Mouse (Mus musculus) hindbrain, postnatal 0 days (tissue): ENCODE results near the gene Anapc11. TPM values are rescaled to one million over a fixed set of nuclear protein-coding genes. Genes with fewer than 3 reads are reported as not detected.
A peak's percentile ranks its signal among the peaks of the same experiment; 100 is the strongest.
"Not testable (repeated sequence)": the region's sequence is repeated elsewhere in the genome, so short reads cannot be mapped to it uniquely, and the experiment has no call there.

Experiments
- ATAC-seq: fragments of 200-750 bp; cut with Nextera tagmentation; 2 replicates; pipeline ENCODE4 v1.8.0; 2017; ENCODE audit warnings: mild to moderate bottlenecking, moderate TSS enrichment, moderate library complexity
- DNase-seq: peaks from one replicate; pipeline ENCODE4 v3.0.0-alpha.2; 2015; ENCODE audit warnings: low spot score
- H3K27ac ChIP-seq: fragments of 300-500 bp; sonication (generic); 2 replicates; pipeline ENCODE4 v1.5.1; 2014; ENCODE audit warnings: mild to moderate bottlenecking
- H3K27me3 ChIP-seq: fragments of 300-500 bp; sonication (generic); 2 replicates; pipeline ENCODE4 v1.6.1; 2014; ENCODE audit warnings: low read length, mixed read lengths; ENCODE audit not compliant: insufficient read depth
- H3K36me3 ChIP-seq: fragments of 300-500 bp; sonication (generic); 2 replicates; pipeline ENCODE4 v1.6.1; 2014; ENCODE audit warnings: low read length, mixed read lengths; ENCODE audit not compliant: insufficient read depth
- H3K4me1 ChIP-seq: fragments of 300-500 bp; sonication (generic); 2 replicates; pipeline ENCODE4 v1.6.1; 2014; ENCODE audit warnings: antibody characterized with exemption, low read length, mixed read lengths; ENCODE audit not compliant: insufficient read depth
- H3K4me2 ChIP-seq: fragments of 300-500 bp; sonication (generic); 2 replicates; pipeline ENCODE4 v1.6.1; 2014; ENCODE audit warnings: low read depth, mild to moderate bottlenecking, low read length, moderate library complexity, mixed read lengths
- H3K4me3 ChIP-seq: fragments of 300-500 bp; sonication (generic); 2 replicates; pipeline ENCODE4 v1.5.1; 2014; ENCODE audit warnings: low read length
- H3K9ac ChIP-seq: fragments of 300-500 bp; sonication (generic); replicated peaks from 2 replicates; pipeline ENCODE4 v1.6.1; 2014; ENCODE audit warnings: mild to moderate bottlenecking, low read length, moderate library complexity, mixed read lengths
- H3K9me3 ChIP-seq: fragments of 300-500 bp; sonication (generic); 2 replicates; pipeline ENCODE4 v1.6.1; 2016; ENCODE audit warnings: low read length, mixed read lengths
- CTCF ChIP-seq: IDR thresholded peaks from 2 replicates; pipeline ENCODE4 v1.5.1; 2016; ENCODE audit warnings: antibody characterized with exemption, control low read depth, low read depth
- WGBS: fragments of 180-500 bp; shearing (Covaris S2); extraction: QIAGEN DNeasy Blood & Tissue Kit; methylation state at CpG from one replicate; pipeline ENCODE4 v1.1.7; 2014; 5-methylcytosine and 5-hydroxymethylcytosine counted together
- polyA plus RNA-seq: library from polyadenylated mRNA; unstranded; fragments of >200 nt; fragmentation: Nextera tagmentation; extraction: Ambion mirVana; gene quantifications from 2 replicates; pipeline ENCODE4 v1.2.1, GENCODE M21; 2015
- total RNA-seq: library from RNA; depleted of rRNA; stranded (reverse); fragments of >200 nt; gene quantifications from 2 replicates; pipeline ENCODE4 v1.2.3, GENCODE M21; 2014

Anapc11 gene
- total and polyA plus RNA-seq, 2 experiments from 2014 or later: 39.6 to 198 TPM

GRCm38 (mm10) chr11:120578694-120579243 is 19.5 kb upstream of the Anapc11 start:
- Histone ChIP-seq H3K4me2 (no peak overlapping the region), H3K9me3 (no peaks in the 10 kb centered on the region), H3K9ac (no peak overlapping the region), H3K4me3 (no peak overlapping the region), H3K27ac (no peak overlapping the region), H3K36me3 (peaks cover 24% of the 10 kb centered on the region), H3K27me3 (no peaks in the 10 kb centered on the region), H3K4me1 (peaks cover 18% of the 10 kb centered on the region)
- no peak for ATAC-seq
- no peak for TF ChIP-seq CTCF
- WGBS: 79% methylated on average over 11 of the region's 11 CpGs
- no peak for DNase-seq

- Histone ChIP-seq H3K27ac (peak overlapping the region; percentile 97; the same call in 1 of the 2 replicates), H3K9ac (peak overlapping the region; percentile 28; the same call in 1 of the 2 replicates), H3K27me3 (no peaks in the 10 kb centered on the region), H3K4me2 (peak overlapping the region; percentile 99), H3K9me3 (no peaks in the 10 kb centered on the region), H3K4me3 (peak overlapping the region; percentile 89), H3K36me3 (peaks cover 24% of the 10 kb centered on the region), H3K4me1 (peaks cover 15% of the 10 kb centered on the region)
- ATAC-seq (no peak), DNase-seq (peak; percentile 79)
- 65% methylated on average over 15 of the region's 15 CpGs for WGBS
- TF ChIP-seq CTCF: peak; percentile 94
Observed at GRCm38 (mm10) chr11:120579316-120580107, 18.7 kb upstream of the Anapc11 start.

- H3K4me1 ChIP-seq: peaks cover 15% of the 10 kb centered on the region
- peak overlapping the region; percentile 99 for H3K4me2 ChIP-seq
- no peaks in the 10 kb centered on the region for H3K9me3 ChIP-seq
- peaks cover 26% of the 10 kb centered on the region for H3K36me3 ChIP-seq
- ATAC-seq (no peak), DNase-seq (no peak)
- H3K27ac ChIP-seq: peak overlapping the region; percentile 97
- no peak for TF ChIP-seq CTCF
- no peaks in the 10 kb centered on the region for H3K27me3 ChIP-seq
- H3K4me3 ChIP-seq: peak overlapping the region; percentile 89
- peak overlapping the region; percentile 97 for H3K9ac ChIP-seq
- 54% methylated on average over 7 of the region's 7 CpGs for WGBS
Observed at GRCm38 (mm10) chr11:120580190-120580589, 18.0 kb upstream of the Anapc11 start.

GRCm38 (mm10) chr11:120580871-120581331 is 17.3 kb upstream of the Anapc11 start:
- WGBS: under 1% methylated on average over 28 of the region's 44 CpGs

GRCm38 (mm10) chr11:120581490-120582267 is 16.5 kb upstream of the Anapc11 start, which contains the start of gene Arhgdia:
Arhgdia (minus strand) TSS chr11:120581624.
- DNase-seq (peak; percentile 96), ATAC-seq (peak; percentile 78)
- 4% methylated on average over 74 of the region's 75 CpGs for WGBS
- H3K4me1 ChIP-seq: peaks cover 15% of the 10 kb centered on the region
- H3K27ac ChIP-seq: peak within 1 kb of the TSS; percentile 97
- peak within 1 kb of the TSS; percentile 97 for H3K9ac ChIP-seq
- H3K4me2 ChIP-seq: peak within 1 kb of the TSS; percentile 99
- H3K4me3 ChIP-seq: peak within 1 kb of the TSS; percentile 89
- no peaks in the 10 kb centered on the region for H3K9me3 ChIP-seq
- H3K36me3 ChIP-seq: peaks cover 34% of the 10 kb centered on the region
- TF ChIP-seq CTCF: no peak; the same call in 1 of the 2 replicates
- H3K27me3 ChIP-seq: no peaks in the 10 kb centered on the region

More at GRCm38 (mm10) chr11:120580871-120581331, 17.3 kb upstream of the Anapc11 start:
- ATAC-seq: peak; percentile 33; the same call in 1 of the 2 replicates
- DNase-seq: peak; percentile 49
- Histone ChIP-seq H3K36me3 (peaks cover 30% of the 10 kb centered on the region), H3K27ac (peak overlapping the region; percentile 97), H3K4me3 (peak overlapping the region; percentile 89), H3K27me3 (no peaks in the 10 kb centered on the region), H3K4me2 (peak overlapping the region; percentile 99), H3K9me3 (no peaks in the 10 kb centered on the region), H3K4me1 (peaks cover 15% of the 10 kb centered on the region), H3K9ac (peak overlapping the region; percentile 97)
- TF ChIP-seq CTCF: no peak

- ATAC-seq (no peak), DNase-seq (peak; percentile 41)
- H3K4me3 ChIP-seq: peak overlapping the region; percentile 89
- no peaks in the 10 kb centered on the region for H3K27me3 ChIP-seq
- 69% methylated on average over 8 of the region's 8 CpGs for WGBS
- peak; percentile 57 for TF ChIP-seq CTCF
- peak overlapping the region; percentile 97 for H3K27ac ChIP-seq
- peaks cover 34% of the 10 kb centered on the region for H3K36me3 ChIP-seq
- no peaks in the 10 kb centered on the region for H3K9me3 ChIP-seq
- H3K9ac ChIP-seq: peak overlapping the region; percentile 97; the same call in 1 of the 2 replicates
- H3K4me2 ChIP-seq: peak overlapping the region; percentile 99
- peaks cover 15% of the 10 kb centered on the region for H3K4me1 ChIP-seq
Observed at GRCm38 (mm10) chr11:120582268-120582981, 15.8 kb upstream of the Anapc11 start.

- not testable (repeated sequence) for H3K9me3 ChIP-seq, H3K4me3 ChIP-seq, ATAC-seq, H3K4me2 ChIP-seq, H3K9ac ChIP-seq, H3K27me3 ChIP-seq, DNase-seq
- H3K36me3 ChIP-seq: peaks cover 28% of the 10 kb centered on the region
- peak overlapping the region; percentile 97; the same call in 1 of the 2 replicates for H3K27ac ChIP-seq
- 93% methylated on average over 2 of the region's 2 CpGs for WGBS
- H3K4me1 ChIP-seq: peaks cover 15% of the 10 kb centered on the region
Observed at GRCm38 (mm10) chr11:120582982-120583293, 15.3 kb upstream of the Anapc11 start.
